Mouse (Mus musculus) lung, postnatal 14 days (tissue): ENCODE measurements around the gene Mars.

Source experiments
- DNase-seq: peaks from one replicate; pipeline ENCODE4 v3.0.0; 2021

Gene Mars

GRCm38 (mm10) chr10:127261706-127262547, 49.7 kb downstream of the Mars start:
- DNase-seq = no peak

GRCm38 (mm10) chr10:127258489-127258888, 53.1 kb downstream of the Mars start:
- DNase-seq = no peak

GRCm38 (mm10) chr10:127257790-127258189, 53.8 kb downstream of the Mars start:
- DNase-seq = no peak

- peak; percentile 73 for DNase-seq
These were observed 55.8 kb downstream of the Mars start for GRCm38 (mm10) chr10:127255625-127256345.

GRCm38 (mm10) chr10:127250810-127251209, 60.8 kb downstream of the Mars start:
- DNase-seq = no peak
